Mouse (Mus musculus) thymus, adult 2 months (tissue): Measurements from ENCODE around the gene Cyfip1.

Experiments used
- CTCF ChIP-seq: fragments of 200-500 bp; IDR thresholded peaks from 2 replicates; pipeline ENCODE4 v1.5.1; 2012; ENCODE audit warnings: mild to moderate bottlenecking, control low read depth, low read length, moderate library complexity, borderline replicate concordance; ENCODE audit not compliant: control insufficient read depth, poor library complexity, insufficient read depth; ENCODE audit errors: extremely low read depth
- POLR2A ChIP-seq: fragments of 200-500 bp; IDR thresholded peaks from 2 replicates; pipeline ENCODE4 v1.6.1; 2012; ENCODE audit warnings: mild to moderate bottlenecking, low read length, control low read depth, moderate library complexity; ENCODE audit not compliant: control insufficient read depth, poor library complexity, insufficient read depth; ENCODE audit errors: extremely low read depth

DNA sequence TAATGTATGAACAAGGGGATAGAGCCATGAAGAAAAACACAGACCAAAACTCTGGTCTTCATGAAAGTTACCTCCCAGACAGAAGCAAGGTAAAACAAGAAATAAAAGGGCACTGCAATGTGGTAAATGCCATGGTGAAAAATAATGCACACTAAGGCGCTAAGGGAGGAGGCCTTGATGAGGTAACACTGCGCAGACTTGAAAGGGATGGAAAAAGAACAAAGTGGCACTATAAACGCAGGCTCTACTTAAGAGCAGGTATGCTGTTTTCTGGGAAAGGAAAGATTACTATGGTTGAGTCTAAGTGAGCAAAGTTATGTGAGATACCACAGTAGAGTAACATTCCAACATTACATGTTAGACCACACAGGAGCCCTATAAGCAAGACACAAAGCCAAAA lies 118.3 kb downstream of the Cyfip1 start:
- TF ChIP-seq CTCF (no peak), POLR2A (no peak)
